Mouse (Mus musculus): ENCODE measurements around the gene Cdc25a. TPM values are rescaled to one million over a fixed set of nuclear protein-coding genes. Genes with fewer than 3 reads are reported as not detected.

The Cdc25a gene
- total RNA-seq, 2 experiments from 2014 or later: 45.1 to 54.4 TPM

DNA sequence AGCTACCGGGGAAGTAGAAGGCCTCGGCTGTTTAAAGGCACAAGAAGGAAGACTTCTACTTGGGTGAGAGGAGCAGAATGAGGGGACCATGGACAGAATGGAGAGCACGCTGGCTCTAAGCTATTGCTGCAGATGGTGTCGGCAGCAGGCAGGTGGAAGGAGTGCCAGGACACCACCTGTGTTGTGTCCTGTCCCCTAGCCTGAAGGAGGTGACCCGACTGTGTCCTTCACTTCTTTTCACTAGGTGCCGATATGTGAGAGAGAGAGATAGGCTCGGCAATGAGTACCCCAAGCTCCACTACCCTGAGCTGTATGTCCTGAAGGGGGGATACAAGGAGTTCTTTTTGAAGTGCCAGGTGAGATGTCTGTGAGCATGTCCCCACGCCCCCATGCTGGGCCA, 16.1 kb downstream of the Cdc25a start:
- no peak for ATAC-seq (replicated peaks; ENCODE audit: poor library complexity, severe bottlenecking)

DNA sequence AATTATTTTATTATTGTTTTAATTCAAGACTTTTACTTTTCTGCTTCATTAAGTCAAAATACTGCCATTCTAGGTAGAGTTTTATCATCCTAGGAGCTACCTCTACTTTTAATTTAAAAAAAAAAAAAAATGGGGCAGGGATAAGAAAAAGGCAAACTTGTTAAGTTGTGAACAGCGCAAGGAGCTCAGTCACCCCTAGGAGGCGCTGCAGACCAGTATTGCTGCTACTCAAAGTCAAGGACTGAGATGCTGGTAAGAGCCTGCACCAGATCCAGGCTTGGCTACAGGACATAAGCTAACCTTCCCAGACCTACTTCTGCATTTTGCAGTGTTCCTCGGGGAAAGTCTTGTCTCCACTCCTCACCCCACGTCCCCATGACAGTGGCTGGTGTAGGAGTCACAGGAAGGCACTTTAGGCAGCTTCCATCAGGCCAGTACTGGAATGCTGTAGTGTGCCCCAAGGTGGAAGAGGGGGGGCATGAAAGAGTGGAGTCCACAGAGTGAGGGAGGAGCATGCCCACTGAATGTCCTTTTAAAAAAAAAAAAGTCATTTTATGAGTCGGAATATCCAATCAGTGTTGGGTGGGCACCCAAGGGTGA, 17.4 kb downstream of the Cdc25a start:
- ATAC-seq (replicated peaks; ENCODE audit: poor library complexity, severe bottlenecking): peak; percentile 74

DNA sequence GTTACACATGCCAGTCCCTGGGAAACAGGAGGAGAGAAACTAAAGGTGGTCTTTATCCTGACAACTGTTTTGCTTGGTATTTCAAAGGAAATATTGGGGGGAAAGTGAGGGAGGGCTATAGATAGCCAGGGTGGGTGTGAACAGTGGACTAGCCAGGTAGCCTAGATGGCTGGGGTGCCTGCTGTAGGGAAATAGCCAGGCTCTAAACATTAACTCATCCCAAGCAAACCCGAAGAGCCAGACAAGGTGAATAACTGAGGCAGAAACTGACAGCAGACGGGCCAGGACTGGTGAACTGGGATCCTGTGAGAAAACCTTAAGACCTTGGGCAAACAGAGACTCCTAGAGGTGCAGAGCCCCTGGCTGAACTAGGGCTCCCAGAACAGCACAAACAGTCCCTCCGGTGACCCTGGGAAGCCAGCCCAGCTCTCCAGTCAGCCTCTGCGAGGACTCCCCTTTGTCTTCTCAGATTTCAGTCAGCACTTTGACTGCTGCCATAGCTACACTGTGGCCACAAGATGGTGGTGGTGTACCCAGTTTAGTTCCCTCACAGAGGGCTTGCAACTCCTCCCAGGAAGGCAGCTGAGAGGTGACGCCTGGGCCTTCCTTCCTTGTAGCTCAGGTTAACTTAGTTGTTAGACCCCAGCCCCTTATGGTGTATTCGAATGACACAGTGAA, 19.2 kb downstream of the Cdc25a start:
- ATAC-seq (replicated peaks; ENCODE audit: poor library complexity, severe bottlenecking): peak; percentile 76

DNA sequence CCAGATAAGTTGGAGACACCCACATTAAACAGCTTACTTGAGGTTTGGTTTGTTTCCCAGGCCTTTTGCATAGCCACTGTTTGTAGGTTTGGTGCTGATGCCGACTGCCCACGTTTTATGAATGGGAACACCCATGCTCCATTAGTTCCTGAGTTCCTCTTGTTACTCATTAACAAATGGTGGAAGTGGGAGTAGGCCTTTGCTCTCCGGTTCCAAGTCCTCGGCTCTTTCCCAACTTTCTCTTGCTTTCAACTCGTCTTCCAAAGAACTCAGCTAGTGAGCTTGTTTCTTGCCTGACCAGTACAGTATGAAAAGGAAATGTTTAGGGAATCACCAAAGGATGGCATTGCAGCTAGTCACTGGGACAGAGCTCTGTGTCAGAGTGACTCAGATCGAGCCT, 20.2 kb downstream of the Cdc25a start:
- no peak for ATAC-seq (replicated peaks; ENCODE audit: poor library complexity, severe bottlenecking)

DNA sequence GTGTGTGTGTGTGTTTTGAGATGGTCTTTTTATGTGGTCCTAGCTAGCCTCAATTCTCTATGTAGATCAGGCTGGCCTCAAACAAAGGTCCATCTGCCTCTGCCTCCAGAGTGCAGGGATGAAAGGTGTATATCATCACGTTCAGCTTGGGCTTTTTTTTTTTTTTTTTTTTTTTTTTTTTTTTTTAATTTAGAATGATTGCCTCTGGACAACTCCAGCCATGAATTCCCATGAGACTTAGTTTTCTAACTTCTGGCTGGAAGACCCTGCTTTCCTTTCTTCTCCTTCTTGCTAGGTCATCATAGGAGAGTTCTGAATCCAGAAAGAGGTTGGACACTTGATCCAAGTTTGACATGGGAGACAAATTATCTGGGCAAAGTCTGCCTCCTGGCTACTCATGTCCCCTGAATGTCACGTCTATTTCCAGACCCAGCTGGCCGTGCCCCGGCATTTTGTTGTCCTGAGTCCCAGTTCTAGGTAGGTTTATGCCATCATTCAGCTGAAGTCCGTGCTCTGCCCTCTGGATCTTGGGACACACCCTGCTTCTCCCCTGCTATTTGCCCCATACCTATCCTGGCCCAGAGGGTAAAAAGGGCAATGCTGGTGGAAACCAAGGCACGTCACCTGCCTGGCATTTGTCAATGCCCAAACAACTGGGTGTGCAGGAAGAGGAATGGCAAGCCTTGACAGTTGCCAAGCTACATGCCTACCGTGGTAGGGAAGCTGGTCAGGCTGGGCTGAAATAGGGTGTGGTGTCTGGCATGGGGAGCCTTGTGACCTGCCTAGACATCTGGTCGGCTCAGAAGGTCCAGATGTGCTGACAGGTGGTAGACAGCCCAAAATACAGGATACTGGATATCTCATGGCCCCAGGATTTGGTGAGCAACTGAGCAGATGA, 21.1 kb downstream of the Cdc25a start:
- no peak for ATAC-seq (replicated peaks; ENCODE audit: poor library complexity, severe bottlenecking)

DNA sequence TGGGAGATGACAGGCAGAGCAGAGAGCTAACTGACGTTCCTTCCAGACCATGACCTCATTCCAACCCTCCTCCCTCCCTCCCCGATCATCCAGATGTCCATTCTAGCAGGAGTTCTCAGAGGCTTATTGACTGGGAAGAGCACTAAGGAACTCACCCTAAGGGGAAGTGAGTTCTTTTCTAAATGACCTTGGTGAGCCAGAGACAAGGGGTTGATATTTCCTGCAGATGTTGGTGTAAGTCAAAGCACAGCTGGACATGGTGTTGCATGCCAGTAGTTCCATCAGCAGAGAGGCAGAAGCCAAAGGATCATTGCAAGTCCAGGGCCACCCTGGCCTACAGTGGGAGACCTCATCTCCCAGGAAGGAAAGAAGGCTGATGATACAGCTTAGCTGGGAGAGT, 22.6 kb downstream of the Cdc25a start:
- no peak for ATAC-seq (replicated peaks; ENCODE audit: poor library complexity, severe bottlenecking)

DNA sequence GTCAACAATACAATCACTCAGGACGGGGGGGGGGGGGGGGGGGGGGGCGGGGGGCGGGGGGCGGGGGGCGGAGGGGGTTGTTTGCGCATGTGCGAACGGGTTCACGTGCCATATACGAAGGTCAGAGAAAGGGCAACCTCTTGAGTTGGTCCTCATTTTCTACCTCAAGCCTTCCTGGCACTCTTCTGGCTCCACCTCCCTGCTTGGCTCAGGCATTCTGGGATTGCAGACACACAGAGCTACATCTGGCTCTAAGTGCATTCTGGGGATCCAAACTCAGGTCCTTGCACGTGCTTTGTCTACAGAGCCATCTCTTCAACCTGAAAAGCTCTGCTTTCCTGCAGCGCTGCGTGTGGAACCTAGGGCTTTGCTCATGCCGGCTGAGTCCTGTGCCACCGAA, 24.0 kb downstream of the Cdc25a start:
- no peak for ATAC-seq (replicated peaks; ENCODE audit: poor library complexity, severe bottlenecking)

DNA sequence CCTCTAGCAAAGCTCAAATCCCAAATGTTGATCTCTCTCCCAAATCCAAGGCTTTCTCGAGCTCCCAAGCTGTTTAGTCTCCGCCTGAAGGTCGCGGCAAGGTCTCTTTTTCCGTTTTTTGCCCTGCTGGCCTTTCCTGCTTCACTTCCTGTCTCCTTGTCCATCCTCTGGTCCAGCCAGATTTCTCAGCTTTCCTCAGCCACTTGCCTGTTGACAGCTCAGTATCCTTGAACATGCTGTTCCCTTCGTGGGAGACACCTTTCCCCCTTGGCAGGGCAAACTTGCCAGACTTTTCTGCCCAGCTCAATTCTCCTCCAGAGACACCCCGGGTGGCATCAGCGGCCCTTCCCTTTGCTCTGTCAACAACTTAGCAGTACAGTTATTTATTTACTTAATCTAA, 24.4 kb downstream of the Cdc25a start:
- ATAC-seq (replicated peaks; ENCODE audit: poor library complexity, severe bottlenecking): no peak

DNA sequence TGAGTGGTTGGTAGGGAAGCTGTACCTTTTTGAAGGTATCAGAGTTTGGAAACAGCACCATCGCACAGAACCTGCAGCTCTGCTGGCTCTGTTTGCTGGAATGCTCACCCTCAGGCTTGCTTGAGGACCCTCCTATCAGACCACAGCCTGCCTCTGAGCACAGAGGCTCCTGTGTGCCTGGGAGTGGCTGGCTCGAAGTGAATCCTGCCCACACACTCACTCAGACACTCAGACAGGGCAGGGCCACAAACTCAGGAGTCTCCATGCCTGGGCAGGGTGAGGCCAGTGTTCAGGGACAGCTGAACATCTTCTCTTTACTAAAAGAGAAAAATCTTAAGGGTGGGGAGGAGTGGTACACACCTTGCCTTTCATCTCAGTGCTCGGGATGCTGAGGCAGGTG, 25.2 kb downstream of the Cdc25a start:
- no peak for ATAC-seq (replicated peaks; ENCODE audit: poor library complexity, severe bottlenecking)

DNA sequence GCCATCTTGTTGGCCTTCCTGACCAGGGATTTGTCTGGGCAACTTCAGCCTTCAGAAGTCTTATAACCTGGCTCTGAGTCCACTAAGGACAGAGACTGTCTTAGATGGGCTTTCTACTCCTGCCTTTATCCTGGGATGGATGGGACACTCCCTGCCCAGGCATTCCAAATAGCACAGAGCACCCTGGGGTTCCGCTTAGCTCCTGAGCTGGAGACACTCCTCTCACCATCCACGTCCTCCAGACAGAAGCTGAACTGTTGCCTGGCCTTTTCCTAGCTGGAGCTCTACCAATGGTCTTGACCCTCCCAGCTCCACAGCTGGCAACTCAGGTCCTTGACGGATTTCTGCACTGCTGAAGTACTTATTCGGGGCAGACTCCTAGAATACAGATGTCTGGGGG, 26.9 kb downstream of the Cdc25a start:
- no peak for ATAC-seq (replicated peaks; ENCODE audit: poor library complexity, severe bottlenecking)

DNA sequence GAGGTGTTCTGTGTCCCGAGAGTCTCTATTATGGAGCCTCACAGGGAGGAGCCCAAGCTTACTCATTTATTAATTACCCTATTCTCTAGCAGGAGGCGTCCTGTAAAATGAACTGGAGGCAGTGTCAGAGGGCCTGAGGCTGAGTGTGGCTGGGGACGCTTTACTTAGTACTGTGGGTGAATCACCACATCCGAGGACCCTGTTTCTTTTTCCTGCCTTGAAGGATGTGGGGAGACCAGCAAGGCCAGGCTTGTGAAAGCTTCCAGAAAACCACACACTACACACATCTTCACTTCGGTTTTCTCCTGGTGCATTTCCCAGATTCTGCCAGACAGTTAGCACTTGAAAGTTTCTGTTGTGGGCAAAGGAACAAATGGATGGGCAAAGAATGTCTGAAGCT, 27.4 kb downstream of the Cdc25a start:
- peak; percentile 73 for ATAC-seq (replicated peaks; ENCODE audit: poor library complexity, severe bottlenecking)

DNA sequence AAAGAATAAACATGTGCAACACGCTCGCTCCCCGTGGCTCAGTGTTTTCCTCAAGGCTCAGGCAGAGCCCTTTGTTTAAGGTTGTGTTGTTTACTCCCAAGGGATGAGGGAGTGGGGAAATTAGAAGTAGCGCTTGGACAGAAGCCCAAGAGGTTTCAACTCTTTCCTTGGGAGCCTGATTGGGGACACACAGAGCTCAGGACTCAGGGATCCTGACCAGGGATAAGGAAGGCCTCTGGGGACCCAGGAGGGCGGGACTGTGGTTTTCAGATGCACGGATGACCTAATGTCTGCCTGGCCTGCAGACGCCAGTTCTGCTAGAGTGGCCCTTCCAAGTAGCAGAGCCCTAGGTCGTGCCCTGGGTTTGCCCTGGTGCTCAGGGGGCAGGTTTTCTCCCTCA, 31.9 kb downstream of the Cdc25a start:
- no peak for ATAC-seq (replicated peaks; ENCODE audit: poor library complexity, severe bottlenecking)

DNA sequence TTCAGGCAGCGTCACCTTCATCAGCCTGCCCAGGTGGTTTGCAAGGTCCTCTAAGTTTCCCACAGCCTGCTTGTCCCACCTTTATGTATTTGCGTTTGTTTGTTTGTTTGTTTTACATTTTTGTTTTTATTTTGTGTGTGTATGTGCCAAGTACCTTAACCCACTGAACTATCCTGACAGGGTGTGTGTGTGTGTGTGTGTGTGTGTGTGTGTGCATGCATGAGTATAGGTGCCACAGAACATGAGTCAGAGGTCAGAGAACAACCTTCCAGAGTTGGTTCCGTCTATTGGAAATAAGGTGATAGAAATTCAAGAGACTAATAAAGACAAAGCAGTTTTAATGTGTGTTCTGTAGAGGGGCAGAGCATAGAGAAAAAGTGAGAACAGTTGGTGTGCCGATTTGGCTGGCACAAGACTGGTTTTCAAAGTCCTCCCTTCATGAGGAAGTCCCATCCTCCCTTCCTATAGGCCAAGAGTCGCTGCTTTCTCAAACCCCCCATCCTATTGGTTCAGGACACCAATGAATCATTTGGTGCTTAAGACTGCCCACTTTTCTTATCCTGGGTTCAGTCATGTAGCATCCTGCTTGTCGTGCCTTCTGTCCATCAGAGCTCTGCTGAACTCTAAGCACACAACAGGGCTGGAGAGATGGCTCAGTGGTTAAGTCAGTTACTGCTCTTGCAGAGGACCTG, 32.5 kb downstream of the Cdc25a start:
- peak; percentile 97 for ATAC-seq (replicated peaks; ENCODE audit: poor library complexity, severe bottlenecking)

DNA sequence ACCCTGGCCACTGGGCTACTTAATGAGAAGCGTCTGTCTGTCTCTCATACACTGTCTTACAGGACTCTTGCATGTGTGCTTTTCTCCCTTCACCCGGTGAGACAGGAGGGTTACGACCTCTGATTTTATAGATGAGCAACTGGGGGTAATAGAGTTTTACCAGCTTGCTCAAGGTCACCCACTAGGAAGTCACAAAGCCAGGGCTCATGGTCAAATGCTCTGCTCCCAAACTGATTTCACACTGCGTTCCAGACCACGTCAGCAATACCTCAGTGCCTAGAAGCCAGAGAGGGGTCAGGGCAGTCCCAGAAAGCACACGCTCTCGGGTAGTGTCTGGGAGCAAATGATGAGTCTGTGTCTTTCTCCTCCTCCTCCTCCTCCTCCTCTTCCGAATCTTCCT, 33.7 kb downstream of the Cdc25a start:
- no peak for ATAC-seq (replicated peaks; ENCODE audit: poor library complexity, severe bottlenecking)

DNA sequence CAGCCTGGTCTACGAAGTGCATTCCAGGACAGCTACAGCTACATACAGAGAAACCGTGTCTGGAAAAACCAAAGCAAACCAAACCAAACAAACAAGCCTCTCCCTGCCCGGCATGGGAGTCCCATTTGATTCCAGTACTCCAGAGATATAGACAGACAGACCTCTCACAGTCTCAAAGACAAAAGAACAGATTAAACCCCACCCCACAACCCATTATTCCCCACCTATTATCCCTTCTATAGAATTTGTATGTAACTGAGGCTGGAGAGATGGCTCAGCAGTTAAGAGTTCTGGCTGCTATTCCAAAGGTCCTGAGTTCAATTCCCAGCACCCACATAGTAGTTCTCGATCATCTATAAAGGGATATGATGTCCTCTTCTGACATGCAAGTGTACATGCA, 34.5 kb downstream of the Cdc25a start:
- no peak for ATAC-seq (replicated peaks; ENCODE audit: poor library complexity, severe bottlenecking)

DNA sequence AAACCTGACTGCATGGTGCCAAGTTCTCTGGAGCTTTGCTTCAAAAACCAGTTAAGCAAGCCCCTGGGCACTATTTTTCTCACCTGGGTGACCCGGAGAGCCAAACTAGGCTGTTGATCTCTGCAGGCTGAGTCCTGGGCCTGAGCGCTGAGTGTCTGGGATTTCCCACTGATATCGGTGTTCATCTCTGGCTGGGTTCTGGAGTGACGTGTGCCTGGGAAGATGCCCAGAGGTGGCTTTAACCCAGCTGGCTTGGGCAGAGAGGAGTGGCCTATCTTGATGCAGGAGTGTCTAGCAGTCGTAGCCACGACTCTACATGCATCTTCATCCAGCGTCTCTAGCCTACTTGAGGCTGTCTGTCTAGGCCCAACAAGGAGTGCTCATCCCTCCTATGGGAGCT, 36.4 kb downstream of the Cdc25a start:
- no peak for ATAC-seq (replicated peaks; ENCODE audit: poor library complexity, severe bottlenecking)

DNA sequence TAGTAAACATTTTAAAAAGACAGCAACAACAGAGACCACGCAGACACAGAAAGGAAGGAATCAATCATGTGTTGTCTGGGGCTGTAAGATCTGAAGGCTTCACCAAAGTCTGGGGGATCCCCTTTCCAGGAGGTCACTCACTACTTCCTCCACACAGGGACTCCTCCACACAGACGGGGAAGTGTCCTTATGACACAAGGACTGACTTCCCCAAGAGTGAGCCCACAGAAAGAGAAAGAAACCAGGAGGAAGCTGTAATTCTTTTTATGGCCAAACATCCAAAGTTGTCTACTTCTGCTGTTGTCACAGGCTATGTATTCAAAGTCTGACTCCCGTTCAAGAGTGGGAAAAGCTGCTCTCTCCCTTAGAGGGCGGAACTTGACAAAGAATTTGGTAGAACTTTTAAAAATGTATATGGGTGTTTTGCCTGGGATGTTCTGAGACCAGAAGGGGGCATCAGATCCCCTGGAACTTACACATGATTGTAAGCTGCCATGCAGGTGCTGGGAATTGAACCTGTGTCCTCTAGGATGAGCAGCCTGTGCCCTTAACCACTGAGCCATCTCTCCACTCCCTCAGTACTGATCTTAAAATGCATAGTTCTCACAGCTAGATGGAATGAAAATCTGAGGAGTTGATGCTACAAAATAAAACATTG, 39.0 kb downstream of the Cdc25a start:
- ATAC-seq (replicated peaks; ENCODE audit: poor library complexity, severe bottlenecking): peak; percentile 100

DNA sequence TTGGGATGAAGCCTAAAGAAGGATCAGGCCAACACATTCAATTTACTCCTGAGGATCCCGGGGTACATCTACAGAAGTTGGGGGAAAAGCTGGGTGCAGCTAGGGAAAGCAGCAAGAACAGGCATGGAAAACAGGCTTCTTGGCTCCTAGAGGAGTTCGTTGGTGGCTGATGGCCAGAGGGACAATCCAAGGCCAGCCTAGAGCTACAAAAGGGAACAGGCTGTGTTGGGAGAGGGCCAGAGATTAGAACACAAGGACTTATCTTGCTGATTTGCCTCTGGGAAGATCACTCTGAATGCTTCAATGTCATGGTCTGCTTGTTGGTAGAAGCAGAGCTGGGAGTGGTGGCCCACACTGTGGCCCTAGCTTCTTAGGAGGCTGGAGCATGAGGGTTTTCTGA, 42.6 kb downstream of the Cdc25a start:
- no peak for ATAC-seq (replicated peaks; ENCODE audit: poor library complexity, severe bottlenecking)

DNA sequence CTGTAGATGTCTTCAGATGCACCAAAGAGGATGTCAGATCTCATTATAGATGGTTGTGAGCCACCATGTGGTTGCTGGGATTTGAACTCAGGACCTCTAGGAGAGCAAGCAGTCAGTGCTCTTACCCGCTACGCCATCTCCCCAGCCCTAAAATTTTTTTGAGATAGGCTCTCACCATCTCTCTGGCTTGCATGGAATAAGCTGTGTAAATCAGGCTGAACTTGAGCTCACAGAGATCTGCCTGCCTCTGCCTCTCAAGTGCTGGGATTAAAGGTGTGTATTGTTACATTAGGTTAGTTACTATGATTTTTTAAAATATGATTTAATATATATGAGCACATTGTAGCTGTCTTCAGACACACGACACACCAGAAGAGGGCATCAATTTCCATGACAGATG, 53.8 kb downstream of the Cdc25a start:
- ATAC-seq (replicated peaks; ENCODE audit: poor library complexity, severe bottlenecking): no peak

DNA sequence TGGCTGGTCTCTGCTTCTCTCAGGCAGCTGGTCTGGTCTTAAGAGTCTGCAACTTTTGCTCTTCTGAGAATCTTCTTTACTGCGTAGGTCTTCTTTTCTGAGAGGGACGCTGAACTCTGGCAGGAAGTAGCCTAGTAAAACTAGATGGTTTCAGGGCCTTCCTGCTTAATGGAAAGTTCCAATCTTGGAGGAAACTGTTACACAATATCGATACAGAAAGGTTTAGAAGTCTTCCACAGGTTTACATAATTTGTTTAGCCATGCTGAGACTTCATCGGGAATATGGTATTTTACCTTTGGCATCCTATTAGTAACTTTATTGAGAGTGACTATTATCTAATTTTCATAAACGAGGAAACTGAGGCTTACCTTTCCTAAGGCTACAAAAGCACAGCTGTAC, 54.7 kb downstream of the Cdc25a start:
- no peak for ATAC-seq (replicated peaks; ENCODE audit: poor library complexity, severe bottlenecking)
